Mouse (Mus musculus) C2C12 (cell line): ENCODE measurements around the gene Ctrc.

ENCODE experiments used
- CTCF ChIP-seq: IDR thresholded peaks from one replicate; pipeline ENCODE4 v1.5.1; 2011; ENCODE audit not compliant: control insufficient read depth, insufficient read depth, insufficient read length
- MAX ChIP-seq: IDR thresholded peaks from one replicate; pipeline ENCODE4 v1.6.1; 2011; ENCODE audit warnings: mild to moderate bottlenecking, control low read depth
- USF1 ChIP-seq: IDR thresholded peaks from one replicate; pipeline ENCODE4 v1.6.1; 2011; ENCODE audit warnings: low read depth, mild to moderate bottlenecking, control low read depth, moderate library complexity

DNA sequence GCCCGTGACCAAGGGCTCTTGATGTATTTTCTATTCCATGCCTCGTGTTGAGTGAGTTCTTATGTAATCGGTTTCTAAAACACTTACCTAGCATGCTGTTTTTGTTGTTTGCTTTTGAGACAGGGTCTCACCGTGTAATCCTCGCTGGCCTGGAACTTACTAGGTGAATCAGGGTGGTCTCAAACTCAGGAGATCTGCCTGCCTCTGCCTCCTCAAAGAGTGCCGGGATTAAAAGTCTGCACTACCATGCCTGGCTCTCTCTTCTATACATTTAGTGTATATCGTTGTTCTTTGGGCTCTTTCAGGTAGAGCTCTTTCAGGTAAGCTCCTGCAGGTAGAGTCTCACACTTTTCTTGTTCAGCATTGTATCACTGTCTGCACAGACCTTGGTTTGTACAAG, 54.7 kb downstream of the Ctrc start:
- no peak for TF ChIP-seq CTCF
- TF ChIP-seq MAX: no peak
- no peak for TF ChIP-seq USF1
